Mouse (Mus musculus): ENCODE measurements at regions not wholly inside any gene's neighbourhood (a gene's known extent, or its start where the extent isn't known, plus 50 kb on each side); places are given as distances from the start of the nearest gene placed in this dataset.

DNA sequence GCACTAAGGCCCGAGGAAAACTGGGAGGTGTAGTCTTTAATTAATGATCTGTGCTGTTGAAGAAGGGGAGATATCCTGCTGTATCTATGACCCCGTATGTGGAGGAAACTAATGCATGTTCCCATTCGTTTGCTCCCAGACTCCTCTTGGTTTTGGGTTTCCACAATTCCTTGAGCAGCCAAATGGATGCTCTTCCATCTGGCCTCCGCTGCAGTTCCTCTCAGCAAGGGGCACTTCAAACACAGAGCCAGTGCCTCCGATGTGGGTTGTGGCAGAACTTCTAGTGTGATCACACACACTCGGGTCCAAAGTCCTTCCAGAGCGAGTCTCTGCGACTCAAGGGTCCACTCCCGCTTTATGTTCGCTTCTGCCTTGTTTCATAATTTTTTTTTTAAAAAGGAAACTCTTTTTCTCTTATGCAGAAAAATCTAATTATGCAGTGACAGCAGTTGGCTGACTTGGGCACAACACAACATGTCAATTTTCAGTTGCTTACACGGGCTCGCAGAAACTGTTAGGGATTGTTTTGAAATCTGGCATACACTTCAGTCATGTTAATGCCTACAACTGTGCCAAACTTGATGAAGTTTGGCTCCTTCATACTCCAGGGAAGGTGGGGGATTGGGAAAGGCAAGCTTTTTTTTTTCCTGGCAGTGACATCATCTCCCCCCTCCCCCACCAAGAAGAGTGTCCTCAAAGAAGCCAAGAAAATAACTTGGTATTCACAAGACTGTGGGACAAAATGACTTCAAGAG is 163.2 kb downstream of the Gm11011 start:
- peak; percentile 87 for DNase-seq

DNA sequence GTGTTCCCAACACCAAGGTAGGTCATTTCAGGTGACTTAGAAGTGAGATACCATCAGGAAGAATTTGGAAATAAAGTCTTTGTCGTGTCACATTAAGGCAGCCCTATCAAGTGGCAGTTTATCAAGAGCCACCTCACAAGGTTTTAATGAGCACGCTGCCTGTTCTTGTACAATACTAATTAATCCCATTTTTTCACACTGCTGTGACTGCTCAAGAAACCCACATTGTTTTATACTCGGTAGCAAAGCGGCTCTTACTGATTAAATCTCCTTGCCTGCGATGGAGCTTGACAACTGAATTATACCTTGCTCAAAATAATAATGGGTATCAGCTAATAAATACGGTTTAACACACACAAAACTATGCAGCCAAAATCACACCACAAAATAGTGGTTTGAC is 175.2 kb downstream of the Gm11011 start:
- ATAC-seq (peak; percentile 66; the same call in 1 of the 2 replicates), DNase-seq (peak; percentile 18)
- TF ChIP-seq CTCF (IDR thresholded peaks at IDR 0.05; ENCODE audit: low read depth) = no peak
- H3K27me3 ChIP-seq (ENCODE audit: insufficient read depth, low read length) = peaks cover 4% of the 10 kb centered on the region; the same call in 1 of the 2 replicates
- no peak overlapping the region for H3K27ac ChIP-seq (ENCODE audit: low read depth, low read length)
- 0 out of 2 replicates have a peak, but pooled peaks cover 4% of the 10 kb centered on the region for H3K4me1 ChIP-seq (ENCODE audit: insufficient read depth)
- H3K4me3 ChIP-seq (ENCODE audit: low read depth, low read length) = no peak overlapping the region
- no peaks in the 10 kb centered on the region for H3K36me3 ChIP-seq (ENCODE audit: insufficient read depth)
- no peaks in the 10 kb centered on the region for H3K9me3 ChIP-seq (ENCODE audit: low read length)
- no peak overlapping the region for H3K4me2 ChIP-seq (ENCODE audit: low read depth)
- no peak overlapping the region for H3K9ac ChIP-seq
- WGBS = 19% methylated on average over 6 of the region's 6 CpGs

More for the DNA sequence above, 163.2 kb downstream of the Gm11011 start:
- TF ChIP-seq CTCF (IDR thresholded peaks at IDR 0.05; ENCODE audit: low read depth) = no peak
- Histone ChIP-seq H3K9ac (no peak overlapping the region), H3K4me3 (ENCODE audit: low read depth, low read length) (no peak overlapping the region), H3K4me2 (ENCODE audit: low read depth) (no peak overlapping the region), H3K4me1 (ENCODE audit: insufficient read depth) (peaks cover 6% of the 10 kb centered on the region; the same call in 1 of the 2 replicates), H3K27me3 (ENCODE audit: insufficient read depth, low read length) (no peaks in the 10 kb centered on the region; the same call in none of the 2 replicates), H3K9me3 (ENCODE audit: low read length) (no peaks in the 10 kb centered on the region), H3K27ac (ENCODE audit: low read depth, low read length) (no peak overlapping the region), H3K36me3 (ENCODE audit: insufficient read depth) (no peaks in the 10 kb centered on the region)
- peak; percentile 94 for ATAC-seq
- 40% methylated on average over 12 of the region's 12 CpGs for WGBS

DNA sequence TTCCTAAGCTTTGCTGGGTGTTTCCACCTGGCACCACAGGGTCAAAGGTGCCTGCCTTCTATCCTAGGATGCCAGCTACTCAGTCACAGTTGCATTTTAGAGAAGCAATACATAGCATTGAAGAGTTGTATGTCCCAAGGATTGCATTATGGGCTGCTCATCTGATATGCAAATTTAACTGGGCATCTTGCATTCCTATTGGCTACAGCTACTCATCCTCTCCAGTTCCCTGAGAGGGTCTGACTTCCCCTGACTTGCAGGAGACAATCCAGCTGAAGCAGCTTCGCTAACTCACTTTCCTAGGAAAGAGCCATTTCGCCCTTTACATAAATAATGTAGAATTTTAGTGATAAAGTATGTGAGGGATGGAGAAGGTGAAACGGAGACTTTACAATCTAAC is 177.5 kb downstream of the Gm11011 start:
- no peak overlapping the region for H3K4me3 ChIP-seq (ENCODE audit: low read depth, low read length)
- no peak for ATAC-seq
- H3K27me3 ChIP-seq (ENCODE audit: insufficient read depth, low read length) = peaks cover 4% of the 10 kb centered on the region; the same call in 1 of the 2 replicates
- WGBS = 62% methylated on average over 3 of the region's 3 CpGs
- H3K9ac ChIP-seq = no peak overlapping the region
- 0 out of 2 replicates have a peak, but pooled peaks cover 4% of the 10 kb centered on the region for H3K4me1 ChIP-seq (ENCODE audit: insufficient read depth)
- no peak overlapping the region for H3K4me2 ChIP-seq (ENCODE audit: low read depth)
- H3K27ac ChIP-seq (ENCODE audit: low read depth, low read length) = no peak overlapping the region
- H3K9me3 ChIP-seq (ENCODE audit: low read length) = no peaks in the 10 kb centered on the region
- TF ChIP-seq CTCF (IDR thresholded peaks at IDR 0.05; ENCODE audit: low read depth) = no peak
- no peaks in the 10 kb centered on the region for H3K36me3 ChIP-seq (ENCODE audit: insufficient read depth)
- no peak for DNase-seq

DNA sequence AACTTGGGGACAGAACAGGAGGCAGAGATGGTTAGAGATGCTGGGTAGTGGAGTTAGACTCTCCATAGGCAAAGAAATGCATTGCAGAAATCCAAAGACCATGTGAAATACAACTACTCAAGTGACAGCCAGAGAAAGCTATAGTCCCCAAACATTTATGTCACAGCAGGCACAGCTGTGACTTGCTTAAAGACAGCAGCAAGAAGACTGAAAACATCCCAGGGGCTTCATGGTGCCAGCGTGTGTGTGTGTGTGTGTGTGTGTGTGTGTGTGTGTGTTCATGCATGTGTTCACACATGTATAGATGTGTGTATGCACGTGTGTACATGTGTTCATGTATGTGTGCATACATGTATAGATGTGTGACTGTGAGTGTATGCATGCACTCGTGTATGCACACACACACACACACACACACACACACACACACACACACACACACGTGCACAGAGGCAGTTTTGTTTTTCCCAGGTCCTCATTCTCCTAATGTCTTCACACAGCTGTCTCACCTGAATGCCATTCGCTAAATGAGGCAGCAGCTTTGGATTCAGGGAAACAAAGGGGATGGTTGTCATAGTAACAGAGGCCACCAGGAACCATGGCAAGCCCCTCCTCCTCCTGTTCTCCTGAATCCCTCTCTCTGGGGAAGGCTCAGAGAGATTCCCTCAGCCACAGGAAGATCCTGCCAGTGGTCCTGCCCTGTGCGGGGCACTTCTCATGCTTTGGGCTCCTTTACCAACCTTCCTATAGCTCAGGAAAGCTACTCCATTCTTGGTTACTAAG is 182.4 kb downstream of the Gm11011 start:
- H3K9ac ChIP-seq = no peak overlapping the region
- 2% methylated on average over 6 of the region's 6 CpGs for WGBS
- DNase-seq (peak; percentile 82), ATAC-seq (peak; percentile 98)
- H3K4me1 ChIP-seq (ENCODE audit: insufficient read depth) = no peaks in the 10 kb centered on the region
- no peaks in the 10 kb centered on the region for H3K27me3 ChIP-seq (ENCODE audit: insufficient read depth, low read length)
- no peak for TF ChIP-seq CTCF (IDR thresholded peaks at IDR 0.05; ENCODE audit: low read depth)
- peak overlapping the region; percentile 78 for H3K27ac ChIP-seq (ENCODE audit: low read depth, low read length)
- 0 out of 2 replicates have a peak overlapping the region, but pooled peaks have one; percentile 4 for H3K4me2 ChIP-seq (ENCODE audit: low read depth)
- no peak overlapping the region for H3K4me3 ChIP-seq (ENCODE audit: low read depth, low read length)
- no peaks in the 10 kb centered on the region for H3K36me3 ChIP-seq (ENCODE audit: insufficient read depth)
- H3K9me3 ChIP-seq (ENCODE audit: low read length) = no peaks in the 10 kb centered on the region

DNA sequence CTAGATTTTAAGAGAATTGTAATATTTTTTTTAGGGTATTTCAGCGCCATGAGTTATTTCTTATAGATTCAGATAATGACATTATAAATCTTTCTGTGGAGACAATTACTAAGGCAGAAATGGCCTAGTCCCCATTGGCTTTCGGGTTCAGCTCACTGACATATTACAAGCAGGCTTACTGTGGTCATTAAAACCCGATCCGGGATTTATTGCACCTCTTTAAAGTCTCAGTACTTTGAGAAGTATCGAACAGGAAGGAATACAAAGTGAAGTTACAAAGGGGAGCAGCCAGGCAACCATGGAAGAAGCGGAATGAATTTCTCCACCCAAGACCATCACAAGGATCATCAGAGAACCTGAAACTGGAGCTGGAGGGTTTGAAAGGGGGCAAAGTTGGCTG is 189.8 kb downstream of the Gm11011 start:
- H3K27ac ChIP-seq (ENCODE audit: low read depth, low read length) = no peak overlapping the region
- ATAC-seq = no peak
- H3K9me3 ChIP-seq (ENCODE audit: low read length) = no peaks in the 10 kb centered on the region
- no peak overlapping the region for H3K4me3 ChIP-seq (ENCODE audit: low read depth, low read length)
- WGBS = 73% methylated on average over 6 of the region's 6 CpGs
- no peaks in the 10 kb centered on the region for H3K36me3 ChIP-seq (ENCODE audit: insufficient read depth)
- TF ChIP-seq CTCF (IDR thresholded peaks at IDR 0.05; ENCODE audit: low read depth) = no peak
- DNase-seq = no peak
- no peak overlapping the region for H3K4me2 ChIP-seq (ENCODE audit: low read depth)
- H3K27me3 ChIP-seq (ENCODE audit: insufficient read depth, low read length) = no peaks in the 10 kb centered on the region
- no peaks in the 10 kb centered on the region for H3K4me1 ChIP-seq (ENCODE audit: insufficient read depth)
- H3K9ac ChIP-seq = no peak overlapping the region

DNA sequence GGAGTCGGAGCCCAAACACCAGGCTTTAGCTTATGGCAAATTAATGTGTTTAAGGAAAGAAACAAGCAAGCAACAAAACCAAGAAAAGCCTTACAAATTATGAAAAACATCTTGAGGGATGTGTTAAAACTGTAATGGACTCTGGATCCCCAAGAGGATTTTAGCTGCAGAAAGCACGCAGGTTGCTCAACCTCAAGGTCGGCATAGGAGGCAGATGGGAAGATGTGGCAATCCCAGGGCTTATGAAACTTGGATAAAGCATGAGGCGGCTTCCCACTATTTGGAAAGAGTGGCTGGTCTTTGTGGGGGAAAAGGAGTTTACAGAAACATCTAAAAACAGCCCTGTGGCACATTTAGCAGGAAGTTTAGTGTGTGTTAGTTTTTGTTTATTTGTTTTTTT is 190.5 kb downstream of the Gm11011 start:
- no peak overlapping the region for H3K4me2 ChIP-seq (ENCODE audit: low read depth)
- DNase-seq (no peak), ATAC-seq (no peak)
- H3K27me3 ChIP-seq (ENCODE audit: insufficient read depth, low read length) = no peaks in the 10 kb centered on the region
- H3K4me3 ChIP-seq (ENCODE audit: low read depth, low read length) = no peak overlapping the region
- 84% methylated on average over 4 of the region's 4 CpGs for WGBS
- no peaks in the 10 kb centered on the region for H3K36me3 ChIP-seq (ENCODE audit: insufficient read depth)
- H3K9ac ChIP-seq = no peak overlapping the region
- TF ChIP-seq CTCF (IDR thresholded peaks at IDR 0.05; ENCODE audit: low read depth) = no peak
- H3K27ac ChIP-seq (ENCODE audit: low read depth, low read length) = no peak overlapping the region
- no peaks in the 10 kb centered on the region for H3K9me3 ChIP-seq (ENCODE audit: low read length)
- no peaks in the 10 kb centered on the region for H3K4me1 ChIP-seq (ENCODE audit: insufficient read depth)

DNA sequence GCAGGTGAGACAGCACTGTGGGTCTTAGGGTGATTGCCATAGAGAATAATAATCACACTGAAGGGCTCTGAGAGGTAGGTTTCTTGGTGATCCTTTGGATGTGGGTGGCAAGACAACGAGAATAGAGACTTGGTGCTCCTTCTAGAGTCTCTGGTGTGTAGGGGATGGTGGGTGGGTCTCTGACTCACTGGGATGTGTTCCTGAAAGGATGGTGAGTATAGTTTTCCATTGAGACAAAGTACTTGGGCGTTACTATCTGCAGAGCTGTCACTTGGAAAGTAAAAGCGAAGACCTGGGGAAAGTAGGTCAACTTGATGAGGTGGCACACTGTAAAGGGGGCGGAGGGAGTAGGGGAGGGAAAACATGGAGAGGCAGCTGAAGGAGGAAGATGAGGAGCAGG is 191.3 kb downstream of the Gm11011 start:
- no peaks in the 10 kb centered on the region for H3K36me3 ChIP-seq (ENCODE audit: insufficient read depth)
- no peak for TF ChIP-seq CTCF (IDR thresholded peaks at IDR 0.05; ENCODE audit: low read depth)
- no peaks in the 10 kb centered on the region for H3K4me1 ChIP-seq (ENCODE audit: insufficient read depth)
- H3K27ac ChIP-seq (ENCODE audit: low read depth, low read length) = no peak overlapping the region
- no peak overlapping the region for H3K4me2 ChIP-seq (ENCODE audit: low read depth)
- ATAC-seq (no peak), DNase-seq (no peak)
- H3K9me3 ChIP-seq (ENCODE audit: low read length) = no peaks in the 10 kb centered on the region
- H3K9ac ChIP-seq = no peak overlapping the region
- no peak overlapping the region for H3K4me3 ChIP-seq (ENCODE audit: low read depth, low read length)
- no peaks in the 10 kb centered on the region for H3K27me3 ChIP-seq (ENCODE audit: insufficient read depth, low read length)
- WGBS = 84% methylated on average over 4 of the region's 4 CpGs

Measured in forebrain, postnatal 0 days (tissue).